Mouse (Mus musculus) ES-E14 (cell line): Measurements from ENCODE around the gene Chd4. TPM values are rescaled to one million over a fixed set of nuclear protein-coding genes. Genes with fewer than 3 reads are reported as not detected.

Source experiments
- DNase-seq: peaks from one replicate; pipeline ENCODE4 v3.0.0-alpha.2; 2013; ENCODE audit warnings: low read depth, low spot score
- H3K27ac ChIP-seq: 2 replicates; pipeline ENCODE4 v1.5.1; 2012; ENCODE audit warnings: low read depth, mild to moderate bottlenecking, low read length, moderate library complexity, mixed read lengths; ENCODE audit not compliant: poor library complexity, insufficient read depth, severe bottlenecking
- H3K36me3 ChIP-seq: 2 replicates; pipeline ENCODE4 v1.6.1; 2012; ENCODE audit warnings: mild to moderate bottlenecking, low read length, moderate library complexity, mixed read lengths; ENCODE audit not compliant: control insufficient read depth, poor library complexity, insufficient read depth, severe bottlenecking
- H3K4me1 ChIP-seq, 2 experiments: fragments of 150-350 bp in 1 of 2; sonication (generic) in 1 of 2; 2 replicates each; pipeline ENCODE4 v1.6.1; 2012; ENCODE audit warnings: low read length in 2 of 2, mild to moderate bottlenecking in 1 of 2, mixed read lengths in 1 of 2; ENCODE audit not compliant: control insufficient read depth in 2 of 2, insufficient read depth in 2 of 2, poor library complexity in 1 of 2
- H3K4me3 ChIP-seq, 2 experiments: fragments of 150-350 bp in 1 of 2; sonication (generic) in 1 of 2; 2 replicates each; pipeline ENCODE4 v1.5.1; 2012; ENCODE audit warnings: low read length in 2 of 2, low read depth in 1 of 2, mild to moderate bottlenecking in 1 of 2, mixed read lengths in 1 of 2; ENCODE audit not compliant: insufficient read depth in 1 of 2, poor library complexity in 1 of 2, severe bottlenecking in 1 of 2
- H3K9ac ChIP-seq: 2 replicates; pipeline ENCODE4 v1.6.1; 2012; ENCODE audit warnings: low read depth, mild to moderate bottlenecking, low read length, mixed read lengths; ENCODE audit not compliant: poor library complexity, insufficient read depth, severe bottlenecking
- H3K9me3 ChIP-seq: fragments of 150-350 bp; sonication (generic); 2 replicates; pipeline ENCODE4 v1.6.1; 2012; ENCODE audit warnings: low read depth, mild to moderate bottlenecking, low read length; ENCODE audit not compliant: control insufficient read depth, insufficient read depth
- CHD2 ChIP-seq: IDR thresholded peaks from 2 replicates; pipeline ENCODE4 v1.6.1; 2014; ENCODE audit warnings: mild to moderate bottlenecking, low read depth, low read length, inconsistent platforms
- HCFC1 ChIP-seq: IDR thresholded peaks from 2 replicates; pipeline ENCODE4 v1.6.1; 2012; ENCODE audit warnings: low read length, inconsistent platforms, borderline replicate concordance; ENCODE audit not compliant: insufficient read depth
- MAFK ChIP-seq: IDR thresholded peaks from 2 replicates; pipeline ENCODE4 v1.6.1; 2014; ENCODE audit warnings: mild to moderate bottlenecking, low read depth, low read length, inconsistent platforms; ENCODE audit not compliant: insufficient read depth
- ZC3H11A ChIP-seq: IDR thresholded peaks from 2 replicates; pipeline ENCODE4 v1.6.1; 2012; ENCODE audit warnings: low read depth, mild to moderate bottlenecking, inconsistent platforms, low read length, borderline replicate concordance
- ZNF384 ChIP-seq: IDR thresholded peaks from 2 replicates; pipeline ENCODE4 v1.6.1; 2012; ENCODE audit warnings: low read depth, low read length, inconsistent platforms
- in situ Hi-C, 2 experiments: fragments of 600-800 bp; cut with MboI; formaldehyde crosslinking; loops; one replicate each; pipeline ENCODE4 v1.15.1; 2025; ENCODE audit warnings: low sequenced_read_pairs in 2 of 2, inconsistent platforms in 1 of 2; ENCODE audit not compliant: unreplicated experiment in 2 of 2
- total RNA-seq: library from RNA; depleted of rRNA; stranded (reverse); fragments of 300-350 nt; gene quantifications from 2 replicates; pipeline ENCODE4 v1.2.3, GENCODE M21; 2012; rRNA removed

Gene Chd4
- total RNA-seq, 1 experiment, result 344 TPM

- no peak for DNase-seq
- Histone ChIP-seq H3K9me3 (no peaks in the 10 kb centered on the region), H3K27ac (no peak overlapping the region), H3K36me3 (peaks cover 84% of the 10 kb centered on the region), H3K9ac (no peak overlapping the region), H3K4me3 (no peak overlapping the region), H3K4me1 (peaks cover 15 to 20% of the 10 kb centered on the region in 2 experiments; a peak in 2 of 4 replicates)
- TF ChIP-seq MAFK (no peak), ZNF384 (no peak), HCFC1 (no peak), ZC3H11A (no peak), CHD2 (no peak)
- in situ Hi-C loops, result no loop called here
Observed at GRCm38 (mm10) chr6:125175469-125175868, 79.7 kb downstream of the Chd4 start.

GRCm38 (mm10) chr6:125179601-125180000, 83.8 kb downstream of the Chd4 start:
- DNase-seq, result no peak
- Histone ChIP-seq H3K9ac (no peak overlapping the region), H3K4me1 (peaks cover 0 to 2% of the 10 kb centered on the region in 2 experiments; a peak in 1 of 4 replicates), H3K27ac (no peak overlapping the region), H3K4me3 (no peak overlapping the region), H3K36me3 (peaks cover 71% of the 10 kb centered on the region), H3K9me3 (no peaks in the 10 kb centered on the region)
- in situ Hi-C loops, result no loop called here
- TF ChIP-seq MAFK, result no peak
- no peak for TF ChIP-seq ZC3H11A
- TF ChIP-seq ZNF384, result no peak
- no peak for TF ChIP-seq CHD2
- no peak for TF ChIP-seq HCFC1

Other genes starting within 250 kb of the Chd4 start
- 10.1 and 15.6 TPM in 2 replicates for gene P3h3, start 238.2 kb upstream of the Chd4 start, total RNA-seq
- gene Gpr162, start 232.0 kb upstream of the Chd4 start, total RNA-seq, result 1.7 and 3.1 TPM in 2 replicates
- gene Cd4, start 207.8 kb upstream of the Chd4 start, total RNA-seq, result 0.37 and 0.49 TPM in 2 replicates
- 1.0 and 1.2 TPM in 2 replicates for gene Lag3, start 184.3 kb upstream of the Chd4 start, total RNA-seq
- gene Ptms, start 175.9 kb upstream of the Chd4 start, total RNA-seq, result 66.7 and 67.4 TPM in 2 replicates
- gene Mlf2, start 164.6 kb upstream of the Chd4 start, total RNA-seq, result 179 and 196 TPM in 2 replicates
- gene Cops7a, start 130.4 kb upstream of the Chd4 start, total RNA-seq, result 138 and 141 TPM in 2 replicates
- gene Pianp, start 99.3 kb upstream of the Chd4 start, total RNA-seq, result 2.9 and 6.1 TPM in 2 replicates
- gene Zfp384, start 86.8 kb upstream of the Chd4 start, total RNA-seq, result 25.1 and 25.6 TPM in 2 replicates
- gene Ing4, start 56.2 kb upstream of the Chd4 start, total RNA-seq, result 32.4 and 50.2 TPM in 2 replicates
- gene Acrbp, start 46.3 kb upstream of the Chd4 start, total RNA-seq, result 9.6 and 31.2 TPM in 2 replicates
- gene Lpar5, start 28.1 kb upstream of the Chd4 start, total RNA-seq, result 5.0 and 9.3 TPM in 2 replicates
- gene Nop2, start 35.9 kb downstream of the Chd4 start, total RNA-seq, result 159 and 174 TPM in 2 replicates
- 15.1 and 16.5 TPM in 2 replicates for gene Iffo1, start 49.3 kb downstream of the Chd4 start, total RNA-seq
- 2,407 and 2,462 TPM in 2 replicates for gene Gapdh, start 70.5 kb downstream of the Chd4 start, total RNA-seq
- 159 and 187 TPM in 2 replicates for gene Ncapd2, start 95.7 kb downstream of the Chd4 start, total RNA-seq
- 155 and 184 TPM in 2 replicates for gene Mrpl51, start 95.8 kb downstream of the Chd4 start, total RNA-seq
- 3.5 and 4.6 TPM in 2 replicates for gene Vamp1, start 119.6 kb downstream of the Chd4 start, total RNA-seq
- 4.2 and 6.4 TPM in 2 replicates for gene Tapbpl, start 135.9 kb downstream of the Chd4 start, total RNA-seq
- gene Cd27, start 141.0 kb downstream of the Chd4 start, total RNA-seq, result 0.22 TPM in 1 of 2 replicates, not detected in the other
- 53.3 and 84.8 TPM in 2 replicates for gene Tuba3a, start 190.1 kb downstream of the Chd4 start, total RNA-seq
- gene Ltbr, start 217.9 kb downstream of the Chd4 start, total RNA-seq, result 8.7 and 14.3 TPM in 2 replicates
- gene Scnn1a, start 224.7 kb downstream of the Chd4 start, total RNA-seq, result 0.11 and 0.31 TPM in 2 replicates